Mouse (Mus musculus): ENCODE results near the gene Muc3a. TPM values are rescaled to one million over a fixed set of nuclear protein-coding genes. Genes with fewer than 3 reads are reported as not detected.

The Muc3a gene
- 24.3 and 62.2 TPM in 2 replicates for polyA plus RNA-seq (2012; rRNA removed)

GRCm38 (mm10) chr5:137212289-137212688 is at the start of gene Muc3a:
Muc3a (minus strand) TSS chr5:137212389.
- no peaks in the 10 kb centered on the region for H3K27me3 ChIP-seq (ENCODE audit: control insufficient read depth, insufficient read depth, low read length)
- peaks cover 12% of the 10 kb centered on the region for H3K4me1 ChIP-seq (ENCODE audit: control insufficient read depth, insufficient read depth, insufficient read length, low read length)
- no peak for TF ChIP-seq CTCF (IDR thresholded peaks at IDR 0.05; ENCODE audit: extremely low read depth, insufficient read length, insufficient replicate concordance, low read depth, low read length)
- no peak for TF ChIP-seq POLR2A (IDR thresholded peaks at IDR 0.05; ENCODE audit: low read depth, low read length)
- H3K4me3 ChIP-seq (ENCODE audit: low read depth, low read length), result peak within 1 kb of the TSS; percentile 4
- WGBS, result 86% methylated on average over 2 of the region's 2 CpGs
- H3K27ac ChIP-seq (ENCODE audit: insufficient read depth, low read depth, low read length), result peak within 1 kb of the TSS; percentile 32; the same call in 1 of the 2 replicates
- H3K36me3 ChIP-seq (ENCODE audit: control insufficient read depth, insufficient read depth, low read length), result no peaks in the 10 kb centered on the region

- TF ChIP-seq CTCF (IDR thresholded peaks at IDR 0.05; ENCODE audit: extremely low read depth, insufficient read length, insufficient replicate concordance, low read depth, low read length), result no peak
- peak; percentile 30; the same call in 1 of the 2 replicates for TF ChIP-seq POLR2A (IDR thresholded peaks at IDR 0.05; ENCODE audit: low read depth, low read length)
- H3K27ac ChIP-seq (ENCODE audit: insufficient read depth, low read depth, low read length), result peak overlapping the region; percentile 32; the same call in 1 of the 2 replicates
- H3K36me3 ChIP-seq (ENCODE audit: control insufficient read depth, insufficient read depth, low read length), result no peaks in the 10 kb centered on the region
- H3K4me3 ChIP-seq (ENCODE audit: low read depth, low read length), result peak overlapping the region; percentile 4
- no peaks in the 10 kb centered on the region for H3K27me3 ChIP-seq (ENCODE audit: control insufficient read depth, insufficient read depth, low read length)
- peaks cover 12% of the 10 kb centered on the region for H3K4me1 ChIP-seq (ENCODE audit: control insufficient read depth, insufficient read depth, insufficient read length, low read length)
- 10% methylated on average over 17 of the region's 17 CpGs for WGBS
These were observed 917 bp downstream of the Muc3a start for GRCm38 (mm10) chr5:137211114-137211829.

- H3K4me3 ChIP-seq (ENCODE audit: low read depth, low read length), result no peak overlapping the region
- H3K4me1 ChIP-seq (ENCODE audit: control insufficient read depth, insufficient read depth, insufficient read length, low read length), result peaks cover 12% of the 10 kb centered on the region
- TF ChIP-seq POLR2A (IDR thresholded peaks at IDR 0.05; ENCODE audit: low read depth, low read length), result no peak
- no peak for TF ChIP-seq CTCF (IDR thresholded peaks at IDR 0.05; ENCODE audit: extremely low read depth, insufficient read length, insufficient replicate concordance, low read depth, low read length)
- no peak overlapping the region for H3K27ac ChIP-seq (ENCODE audit: insufficient read depth, low read depth, low read length)
- WGBS, result 60% methylated on average over 8 of the region's 8 CpGs
- H3K36me3 ChIP-seq (ENCODE audit: control insufficient read depth, insufficient read depth, low read length), result no peaks in the 10 kb centered on the region
- no peaks in the 10 kb centered on the region for H3K27me3 ChIP-seq (ENCODE audit: control insufficient read depth, insufficient read depth, low read length)
These were observed 1.5 kb downstream of the Muc3a start for GRCm38 (mm10) chr5:137210689-137211088.

GRCm38 (mm10) chr5:137205301-137205700 is 6.9 kb downstream of the Muc3a start:
- H3K4me3 ChIP-seq (ENCODE audit: low read depth, low read length), result no peak overlapping the region
- H3K4me1 ChIP-seq (ENCODE audit: control insufficient read depth, insufficient read depth, insufficient read length, low read length), result no peaks in the 10 kb centered on the region
- no peak overlapping the region for H3K27ac ChIP-seq (ENCODE audit: insufficient read depth, low read depth, low read length)
- no peaks in the 10 kb centered on the region for H3K36me3 ChIP-seq (ENCODE audit: control insufficient read depth, insufficient read depth, low read length)
- no peaks in the 10 kb centered on the region for H3K27me3 ChIP-seq (ENCODE audit: control insufficient read depth, insufficient read depth, low read length)
- 69% methylated on average over 3 of the region's 3 CpGs for WGBS
- TF ChIP-seq CTCF (IDR thresholded peaks at IDR 0.05; ENCODE audit: extremely low read depth, insufficient read length, insufficient replicate concordance, low read depth, low read length) (no peak), POLR2A (IDR thresholded peaks at IDR 0.05; ENCODE audit: low read depth, low read length) (no peak)

- Histone ChIP-seq H3K4me3 (ENCODE audit: low read depth, low read length) (no peak overlapping the region), H3K27me3 (ENCODE audit: control insufficient read depth, insufficient read depth, low read length) (no peaks in the 10 kb centered on the region), H3K27ac (ENCODE audit: insufficient read depth, low read depth, low read length) (peak overlapping the region; percentile 94), H3K4me1 (ENCODE audit: control insufficient read depth, insufficient read depth, insufficient read length, low read length) (peaks cover 25% of the 10 kb centered on the region), H3K36me3 (ENCODE audit: control insufficient read depth, insufficient read depth, low read length) (no peaks in the 10 kb centered on the region)
- WGBS, result 21% methylated on average over 8 of the region's 8 CpGs
- TF ChIP-seq CTCF (IDR thresholded peaks at IDR 0.05; ENCODE audit: extremely low read depth, insufficient read length, insufficient replicate concordance, low read depth, low read length) (no peak), POLR2A (IDR thresholded peaks at IDR 0.05; ENCODE audit: low read depth, low read length) (peak; percentile 33; the same call in 1 of the 2 replicates)
These were observed 17.6 kb downstream of the Muc3a start for GRCm38 (mm10) chr5:137194488-137195120.

- peak overlapping the region; percentile 94 for H3K27ac ChIP-seq (ENCODE audit: insufficient read depth, low read depth, low read length)
- TF ChIP-seq POLR2A (IDR thresholded peaks at IDR 0.05; ENCODE audit: low read depth, low read length) (no peak), CTCF (IDR thresholded peaks at IDR 0.05; ENCODE audit: extremely low read depth, insufficient read length, insufficient replicate concordance, low read depth, low read length) (no peak)
These were observed 18.8 kb downstream of the Muc3a start for GRCm38 (mm10) chr5:137193279-137193952.

GRCm38 (mm10) chr5:137189326-137189725 is 22.9 kb downstream of the Muc3a start:
- under 1% methylated on average over 34 of the region's 34 CpGs for WGBS
- H3K36me3 ChIP-seq (ENCODE audit: control insufficient read depth, insufficient read depth, low read length), result no peaks in the 10 kb centered on the region
- peak overlapping the region; percentile 86 for H3K27ac ChIP-seq (ENCODE audit: insufficient read depth, low read depth, low read length)
- H3K4me1 ChIP-seq (ENCODE audit: control insufficient read depth, insufficient read depth, insufficient read length, low read length), result peaks cover 16% of the 10 kb centered on the region
- TF ChIP-seq CTCF (IDR thresholded peaks at IDR 0.05; ENCODE audit: extremely low read depth, insufficient read length, insufficient replicate concordance, low read depth, low read length) (no peak), POLR2A (IDR thresholded peaks at IDR 0.05; ENCODE audit: low read depth, low read length) (peak; percentile 53)
- H3K27me3 ChIP-seq (ENCODE audit: control insufficient read depth, insufficient read depth, low read length), result no peaks in the 10 kb centered on the region
- H3K4me3 ChIP-seq (ENCODE audit: low read depth, low read length), result peak overlapping the region; percentile 87

More at GRCm38 (mm10) chr5:137193279-137193952, 18.8 kb downstream of the Muc3a start:
- 20% methylated on average over 8 of the region's 8 CpGs for WGBS
- Histone ChIP-seq H3K4me1 (ENCODE audit: control insufficient read depth, insufficient read depth, insufficient read length, low read length) (peaks cover 28% of the 10 kb centered on the region), H3K4me3 (ENCODE audit: low read depth, low read length) (no peak overlapping the region), H3K36me3 (ENCODE audit: control insufficient read depth, insufficient read depth, low read length) (no peaks in the 10 kb centered on the region), H3K27me3 (ENCODE audit: control insufficient read depth, insufficient read depth, low read length) (no peaks in the 10 kb centered on the region)

All from small intestine, adult 2 months (tissue).